Mouse (Mus musculus): ENCODE data around the gene Mtpn.

The Mtpn gene

GRCm38 (mm10) chr6:35539304-35540009 is at the start of gene Mtpn:
TSS of gene Mtpn (minus strand) at chr6:35539888.
- DNase-seq (ENCODE audit: low read depth, low spot score): peak; percentile 96

- DNase-seq (ENCODE audit: low read depth, low spot score): no peak
Measured at GRCm38 (mm10) chr6:35568731-35569130, 29.0 kb upstream of the Mtpn start.

- peak; percentile 31 for DNase-seq (ENCODE audit: low read depth, low spot score)
Measured at GRCm38 (mm10) chr6:35567755-35568154, 28.1 kb upstream of the Mtpn start.

GRCm38 (mm10) chr6:35559950-35560349 is 20.3 kb upstream of the Mtpn start:
- no peak for DNase-seq (ENCODE audit: low read depth, low spot score)

GRCm38 (mm10) chr6:35544352-35544751 is 4.7 kb upstream of the Mtpn start:
- no peak for DNase-seq (ENCODE audit: low read depth, low spot score)

GRCm38 (mm10) chr6:35542656-35543400 is 3.1 kb upstream of the Mtpn start:
- no peak for DNase-seq (ENCODE audit: low read depth, low spot score)

- no peak for DNase-seq (ENCODE audit: low read depth, low spot score)
Measured at GRCm38 (mm10) chr6:35540377-35540776, 689 bp upstream of the Mtpn start.

- DNase-seq (ENCODE audit: low read depth, low spot score): no peak
Measured at GRCm38 (mm10) chr6:35538757-35539303, 858 bp downstream of the Mtpn start.

- no peak for DNase-seq (ENCODE audit: low read depth, low spot score)
Measured at GRCm38 (mm10) chr6:35536021-35536420, 3.7 kb downstream of the Mtpn start.

- DNase-seq (ENCODE audit: low read depth, low spot score): peak; percentile 50
Measured at GRCm38 (mm10) chr6:35513362-35513761, 26.3 kb downstream of the Mtpn start.

- peak; percentile 63 for DNase-seq (ENCODE audit: low read depth, low spot score)
Measured at GRCm38 (mm10) chr6:35504781-35505180, 34.9 kb downstream of the Mtpn start.

GRCm38 (mm10) chr6:35502904-35503303 is 36.8 kb downstream of the Mtpn start:
- DNase-seq (ENCODE audit: low read depth, low spot score): peak; percentile 50

- no peak for DNase-seq (ENCODE audit: low read depth, low spot score)
Measured at GRCm38 (mm10) chr6:35499978-35500667, 39.6 kb downstream of the Mtpn start.

GRCm38 (mm10) chr6:35497406-35497805 is 42.3 kb downstream of the Mtpn start:
- DNase-seq (ENCODE audit: low read depth, low spot score): peak; percentile 44

- no peak for DNase-seq (ENCODE audit: low read depth, low spot score)
Measured at GRCm38 (mm10) chr6:35493851-35494250, 45.8 kb downstream of the Mtpn start.

GRCm38 (mm10) chr6:35479651-35480335 is 59.9 kb downstream of the Mtpn start:
- DNase-seq (ENCODE audit: low read depth, low spot score): no peak

GRCm38 (mm10) chr6:35476830-35477229 is 62.9 kb downstream of the Mtpn start:
- no peak for DNase-seq (ENCODE audit: low read depth, low spot score)

- peak; percentile 6 for DNase-seq (ENCODE audit: low read depth, low spot score)
Measured at GRCm38 (mm10) chr6:35463450-35464395, 76.0 kb downstream of the Mtpn start.

GRCm38 (mm10) chr6:35462484-35462883 is 77.2 kb downstream of the Mtpn start:
- DNase-seq (ENCODE audit: low read depth, low spot score): no peak
